Mouse (Mus musculus): ENCODE results near the gene Pon1.

DNA sequence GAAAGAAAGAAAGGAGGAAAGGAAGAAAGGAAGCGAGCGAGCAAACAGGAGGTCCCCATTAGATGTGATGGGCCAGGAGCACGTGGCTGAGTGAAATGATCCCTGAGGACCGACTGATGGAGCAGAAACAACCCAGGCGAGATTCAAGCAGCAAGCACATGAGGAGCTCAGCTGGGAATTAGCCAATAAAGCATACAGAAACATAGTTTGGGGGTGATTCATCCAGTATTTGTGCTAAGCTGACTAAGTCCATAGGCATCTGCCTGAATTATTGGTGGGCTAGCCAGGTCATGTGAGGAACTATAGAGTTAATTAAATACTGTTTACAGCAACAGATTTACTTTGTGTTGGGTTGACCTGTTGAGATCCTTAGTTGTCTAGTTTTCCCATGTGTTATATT lies 13.1 kb downstream of the Pon1 start:
- TF ChIP-seq CTCF (IDR thresholded peaks at IDR 0.05; ENCODE audit: low read depth) (no peak), EP300 (IDR thresholded peaks at IDR 0.05; ENCODE audit: low read depth) (no peak)
